Mouse (Mus musculus): ENCODE measurements around the gene Gm9747. TPM values are rescaled to one million over a fixed set of nuclear protein-coding genes. Genes with fewer than 3 reads are reported as not detected.

Gene Gm9747
- polyA plus RNA-seq, 1 experiment from 2014 or later = 39.8 TPM

- no peak overlapping the region for H3K27ac ChIP-seq
- H3K4me3 ChIP-seq = no peak overlapping the region
- no peak overlapping the region for H3K9ac ChIP-seq
- H3K9me3 ChIP-seq = no peaks in the 10 kb centered on the region
- no peaks in the 10 kb centered on the region for H3K36me3 ChIP-seq
- H3K4me1 ChIP-seq = peaks cover 22% of the 10 kb centered on the region
- H3K27me3 ChIP-seq = no peaks in the 10 kb centered on the region
- WGBS = 28% methylated on average over 9 of the region's 9 CpGs
- H3K4me2 ChIP-seq = no peak overlapping the region
- no peak for ATAC-seq (ENCODE audit: insufficient number of reproducible peaks, low FRiP score, low TSS enrichment, low read depth)
These were observed 28.2 kb downstream of the Gm9747 start for GRCm38 (mm10) chr1:82261053-82261618.

GRCm38 (mm10) chr1:82261638-82262037 lies 28.7 kb downstream of the Gm9747 start:
- Histone ChIP-seq H3K27me3 (no peaks in the 10 kb centered on the region), H3K9ac (no peak overlapping the region), H3K4me3 (no peak overlapping the region), H3K9me3 (no peaks in the 10 kb centered on the region), H3K4me1 (peaks cover 22% of the 10 kb centered on the region), H3K4me2 (no peak overlapping the region), H3K27ac (no peak overlapping the region), H3K36me3 (no peaks in the 10 kb centered on the region)
- ATAC-seq (ENCODE audit: insufficient number of reproducible peaks, low FRiP score, low TSS enrichment, low read depth) = no peak
- 42% methylated on average over 5 of the region's 5 CpGs for WGBS

- no peak for ATAC-seq (ENCODE audit: insufficient number of reproducible peaks, low FRiP score, low TSS enrichment, low read depth)
- Histone ChIP-seq H3K4me3 (no peak overlapping the region), H3K27ac (no peak overlapping the region), H3K9me3 (no peaks in the 10 kb centered on the region), H3K27me3 (no peaks in the 10 kb centered on the region), H3K9ac (no peak overlapping the region), H3K36me3 (no peaks in the 10 kb centered on the region), H3K4me2 (no peak overlapping the region), H3K4me1 (peaks cover 22% of the 10 kb centered on the region)
- WGBS = 41% methylated on average over 1 of the region's 1 CpGs
These were observed 29.4 kb downstream of the Gm9747 start for GRCm38 (mm10) chr1:82262331-82262730.

GRCm38 (mm10) chr1:82267547-82267946 lies 34.6 kb downstream of the Gm9747 start:
- Histone ChIP-seq H3K9me3 (no peaks in the 10 kb centered on the region), H3K27me3 (no peaks in the 10 kb centered on the region), H3K27ac (no peak overlapping the region), H3K36me3 (0 out of 2 replicates have a peak, but pooled peaks cover 6% of the 10 kb centered on the region), H3K4me2 (no peak overlapping the region), H3K9ac (no peak overlapping the region), H3K4me1 (0 out of 2 replicates have a peak, but pooled peaks cover under 1% of the 10 kb centered on the region), H3K4me3 (no peak overlapping the region)
- ATAC-seq (ENCODE audit: insufficient number of reproducible peaks, low FRiP score, low TSS enrichment, low read depth) = no peak
- whole genome bisulfite sequencing = 67% methylated on average over 4 of the region's 4 CpGs

- H3K9me3 ChIP-seq = no peaks in the 10 kb centered on the region
- no peak overlapping the region for H3K9ac ChIP-seq
- peaks cover 6% of the 10 kb centered on the region; the same call in 1 of the 2 replicates for H3K4me1 ChIP-seq
- H3K4me2 ChIP-seq = no peak overlapping the region
- H3K27me3 ChIP-seq = no peaks in the 10 kb centered on the region
- no peak overlapping the region for H3K27ac ChIP-seq
- ATAC-seq (ENCODE audit: insufficient number of reproducible peaks, low FRiP score, low TSS enrichment, low read depth) = no peak
- peaks cover 21% of the 10 kb centered on the region for H3K36me3 ChIP-seq
- no peak overlapping the region for H3K4me3 ChIP-seq
- 64% methylated on average over 5 of the region's 5 CpGs for WGBS
These were observed 39.3 kb downstream of the Gm9747 start for GRCm38 (mm10) chr1:82272231-82272630.

- no peak for ATAC-seq (ENCODE audit: insufficient number of reproducible peaks, low FRiP score, low TSS enrichment, low read depth)
- Histone ChIP-seq H3K9me3 (no peaks in the 10 kb centered on the region), H3K27ac (no peak overlapping the region), H3K4me1 (peaks cover 6% of the 10 kb centered on the region; the same call in 1 of the 2 replicates), H3K4me3 (no peak overlapping the region), H3K27me3 (no peaks in the 10 kb centered on the region), H3K4me2 (no peak overlapping the region), H3K36me3 (peaks cover 33% of the 10 kb centered on the region), H3K9ac (no peak overlapping the region)
- WGBS = 24% methylated on average over 6 of the region's 6 CpGs
These were observed 40.6 kb downstream of the Gm9747 start for GRCm38 (mm10) chr1:82273529-82273928.

- Histone ChIP-seq H3K9ac (no peak overlapping the region), H3K4me2 (no peak overlapping the region), H3K4me3 (no peak overlapping the region), H3K27me3 (no peaks in the 10 kb centered on the region), H3K27ac (no peak overlapping the region), H3K36me3 (peaks cover 38% of the 10 kb centered on the region), H3K4me1 (peaks cover 6% of the 10 kb centered on the region; the same call in 1 of the 2 replicates), H3K9me3 (no peaks in the 10 kb centered on the region)
- 18% methylated on average over 1 of the region's 1 CpGs for WGBS
- no peak for ATAC-seq (ENCODE audit: insufficient number of reproducible peaks, low FRiP score, low TSS enrichment, low read depth)
These were observed 41.4 kb downstream of the Gm9747 start for GRCm38 (mm10) chr1:82274361-82274760.

GRCm38 (mm10) chr1:82279768-82280167 lies 46.9 kb downstream of the Gm9747 start:
- Histone ChIP-seq H3K27me3 (no peaks in the 10 kb centered on the region), H3K4me1 (peaks cover 10% of the 10 kb centered on the region), H3K9ac (no peak overlapping the region), H3K4me3 (no peak overlapping the region), H3K4me2 (no peak overlapping the region), H3K36me3 (peaks cover 37% of the 10 kb centered on the region), H3K9me3 (no peaks in the 10 kb centered on the region), H3K27ac (no peak overlapping the region)
- WGBS = 51% methylated on average over 1 of the region's 1 CpGs
- ATAC-seq (ENCODE audit: insufficient number of reproducible peaks, low FRiP score, low TSS enrichment, low read depth) = no peak

- Histone ChIP-seq H3K9ac (no peak overlapping the region), H3K27me3 (no peaks in the 10 kb centered on the region), H3K4me3 (no peak overlapping the region), H3K4me1 (peaks cover 12% of the 10 kb centered on the region), H3K27ac (no peak overlapping the region), H3K36me3 (peaks cover 26% of the 10 kb centered on the region), H3K9me3 (no peaks in the 10 kb centered on the region), H3K4me2 (no peak overlapping the region)
- 67% methylated on average over 6 of the region's 6 CpGs for WGBS
- no peak for ATAC-seq (ENCODE audit: insufficient number of reproducible peaks, low FRiP score, low TSS enrichment, low read depth)
These were observed 48.9 kb downstream of the Gm9747 start for GRCm38 (mm10) chr1:82281823-82282222.

GRCm38 (mm10) chr1:82282992-82283611 lies 50.2 kb downstream of the Gm9747 start:
- WGBS = under 1% methylated on average over 35 of the region's 35 CpGs
- Histone ChIP-seq H3K9ac (peak overlapping the region; percentile 64), H3K27ac (peak overlapping the region; percentile 92), H3K4me2 (peak overlapping the region; percentile 73), H3K36me3 (peaks cover 24% of the 10 kb centered on the region), H3K4me1 (peaks cover 25% of the 10 kb centered on the region), H3K27me3 (no peaks in the 10 kb centered on the region), H3K9me3 (no peaks in the 10 kb centered on the region), H3K4me3 (peak overlapping the region; percentile 75)
- peak; percentile 94 for ATAC-seq (ENCODE audit: insufficient number of reproducible peaks, low FRiP score, low TSS enrichment, low read depth)

- peaks cover 27% of the 10 kb centered on the region for H3K36me3 ChIP-seq
- no peaks in the 10 kb centered on the region for H3K9me3 ChIP-seq
- peak overlapping the region; percentile 75 for H3K4me3 ChIP-seq
- H3K4me2 ChIP-seq = peak overlapping the region; percentile 73
- ATAC-seq (ENCODE audit: insufficient number of reproducible peaks, low FRiP score, low TSS enrichment, low read depth) = no peak
- peak overlapping the region; percentile 92 for H3K27ac ChIP-seq
- 10% methylated on average over 1 of the region's 1 CpGs for WGBS
- peak overlapping the region; percentile 64 for H3K9ac ChIP-seq
- H3K4me1 ChIP-seq = peaks cover 33% of the 10 kb centered on the region
- H3K27me3 ChIP-seq = no peaks in the 10 kb centered on the region
These were observed 51.0 kb downstream of the Gm9747 start for GRCm38 (mm10) chr1:82283901-82284301.

- Histone ChIP-seq H3K9ac (0 out of 2 replicates have a peak overlapping the region, but pooled peaks have one; percentile 18), H3K36me3 (peaks cover 28% of the 10 kb centered on the region), H3K4me2 (peak overlapping the region; percentile 73), H3K27me3 (no peaks in the 10 kb centered on the region), H3K4me1 (peaks cover 38% of the 10 kb centered on the region), H3K27ac (peak overlapping the region; percentile 92), H3K9me3 (no peaks in the 10 kb centered on the region), H3K4me3 (peak overlapping the region; percentile 75)
- ATAC-seq (ENCODE audit: insufficient number of reproducible peaks, low FRiP score, low TSS enrichment, low read depth) = no peak
- 14% methylated on average over 4 of the region's 4 CpGs for whole genome bisulfite sequencing
These were observed 51.5 kb downstream of the Gm9747 start for GRCm38 (mm10) chr1:82284403-82284802.
